Mouse (Mus musculus): ENCODE results near the gene Rab7b.

Rab7b gene

GRCm38 (mm10) chr1:131688475-131688874, at the start of gene Rab7b:
Gene Rab7b, plus strand, starts transcription at chr1:131688695.
- DNase-seq (ENCODE audit: low read depth, low spot score) = no peak

- no peak for DNase-seq (ENCODE audit: low read depth, low spot score)
Measured at GRCm38 (mm10) chr1:131640062-131640461, 48.4 kb upstream of the Rab7b start.

GRCm38 (mm10) chr1:131641565-131641964, 46.9 kb upstream of the Rab7b start:
- DNase-seq (ENCODE audit: low read depth, low spot score) = no peak

GRCm38 (mm10) chr1:131642251-131642650, 46.2 kb upstream of the Rab7b start:
- no peak for DNase-seq (ENCODE audit: low read depth, low spot score)

- no peak for DNase-seq (ENCODE audit: low read depth, low spot score)
Measured at GRCm38 (mm10) chr1:131652670-131653443, 35.6 kb upstream of the Rab7b start.

GRCm38 (mm10) chr1:131655601-131656000, 32.9 kb upstream of the Rab7b start:
- no peak for DNase-seq (ENCODE audit: low read depth, low spot score)

- peak; percentile 98 for DNase-seq (ENCODE audit: low read depth, low spot score)
Measured at GRCm38 (mm10) chr1:131657945-131658354, 30.5 kb upstream of the Rab7b start.

- DNase-seq (ENCODE audit: low read depth, low spot score) = no peak
Measured at GRCm38 (mm10) chr1:131659512-131660085, 28.9 kb upstream of the Rab7b start.

- no peak for DNase-seq (ENCODE audit: low read depth, low spot score)
Measured at GRCm38 (mm10) chr1:131660266-131660665, 28.2 kb upstream of the Rab7b start.

GRCm38 (mm10) chr1:131660716-131661472, 27.6 kb upstream of the Rab7b start:
- DNase-seq (ENCODE audit: low read depth, low spot score) = no peak

- DNase-seq (ENCODE audit: low read depth, low spot score) = no peak
Measured at GRCm38 (mm10) chr1:131661749-131662148, 26.7 kb upstream of the Rab7b start.

GRCm38 (mm10) chr1:131663286-131663995, 25.1 kb upstream of the Rab7b start:
- no peak for DNase-seq (ENCODE audit: low read depth, low spot score)

GRCm38 (mm10) chr1:131664136-131664535, 24.4 kb upstream of the Rab7b start:
- DNase-seq (ENCODE audit: low read depth, low spot score) = no peak

- no peak for DNase-seq (ENCODE audit: low read depth, low spot score)
Measured at GRCm38 (mm10) chr1:131665886-131666285, 22.6 kb upstream of the Rab7b start.

- DNase-seq (ENCODE audit: low read depth, low spot score) = no peak
Measured at GRCm38 (mm10) chr1:131671113-131671512, 17.4 kb upstream of the Rab7b start.

- DNase-seq (ENCODE audit: low read depth, low spot score) = no peak
Measured at GRCm38 (mm10) chr1:131672361-131672760, 16.1 kb upstream of the Rab7b start.

- DNase-seq (ENCODE audit: low read depth, low spot score) = no peak
Measured at GRCm38 (mm10) chr1:131679644-131680043, 8.9 kb upstream of the Rab7b start.

- no peak for DNase-seq (ENCODE audit: low read depth, low spot score)
Measured at GRCm38 (mm10) chr1:131687739-131688138, 756 bp upstream of the Rab7b start.

GRCm38 (mm10) chr1:131689016-131689415, 521 bp downstream of the Rab7b start:
- DNase-seq (ENCODE audit: low read depth, low spot score) = no peak

- no peak for DNase-seq (ENCODE audit: low read depth, low spot score)
Measured at GRCm38 (mm10) chr1:131689899-131690298, 1.4 kb downstream of the Rab7b start.

GRCm38 (mm10) chr1:131690435-131690834, 1.9 kb downstream of the Rab7b start:
- no peak for DNase-seq (ENCODE audit: low read depth, low spot score)

GRCm38 (mm10) chr1:131691356-131691755, 2.9 kb downstream of the Rab7b start:
- DNase-seq (ENCODE audit: low read depth, low spot score) = no peak

Data from forelimb bud, embryonic 11.5 days (tissue).